In genomic region chr4:141959615-141960014, GRCm38 (mm10) we compare ENCODE assay signal across 29 mouse cellular contexts. TPM values are rescaled to one million over a fixed set of nuclear protein-coding genes. Genes with fewer than 3 reads are reported as not detected.
A peak's percentile ranks its signal among the peaks of the same experiment; 100 is the strongest.
DNase-seq lines count a peak whose midpoint lies in the region; ATAC-seq and TF ChIP-seq lines count a peak whose summit lies in the region.
"Had no signal": no experiment of that assay in that cellular context is flagged by ENCODE, and none has a peak within 500 bp of the region (broad histone marks: within the 10 kb centered on the region; RNA-seq: fewer than 3 reads in every experiment).

No protein-coding gene starts in this region.

- no peak overlapping the region for H3K27ac ChIP-seq in kidney, adult 2 months (ENCODE audit: insufficient read depth, low read depth, low read length)
- no peak overlapping the region for H3K27ac ChIP-seq in lung, postnatal 0 days (ENCODE audit: low read length)
- peak overlapping the region; percentile 82 for H3K27ac ChIP-seq in cortical plate, adult 2 months (ENCODE audit: insufficient read depth, low read length)
- H3K27ac ChIP-seq: embryonic facial prominence, embryonic 10.5 days; forebrain, embryonic 10.5 days; hindbrain, embryonic 10.5 days; intestine, embryonic 15.5 days; limb, embryonic 12.5 days; liver, embryonic 12.5 days; neural tube, embryonic 13.5 days had no signal

- H3K4me3 ChIP-seq in kidney, adult 2 months (ENCODE audit: insufficient read depth, low read depth, low read length): no peak overlapping the region
- H3K4me3 ChIP-seq in lung, postnatal 0 days (ENCODE audit: low read depth, low read length): no peak overlapping the region
- H3K4me3 ChIP-seq in cortical plate, adult 2 months (ENCODE audit: insufficient read depth, low read length): no peak overlapping the region
- H3K4me3 ChIP-seq: embryonic facial prominence, embryonic 10.5 days; forebrain, embryonic 10.5 days; heart, embryonic 12.5 days; hindbrain, embryonic 10.5 days; intestine, embryonic 15.5 days; kidney, embryonic 15.5 days; limb, embryonic 12.5 days; liver, embryonic 12.5 days; myocyte; neural tube, embryonic 13.5 days had no signal

- no peak for ATAC-seq in lung, postnatal 0 days
- peak; percentile 63 for ATAC-seq in megakaryocyte progenitor cell, adult 5-6 weeks (replicated peaks; ENCODE audit: poor library complexity)
- ATAC-seq: hindbrain, embryonic 16.5 days; intestine, embryonic 15.5 days; liver, embryonic 12.5 days; midbrain, embryonic 16.5 days had no signal

- H3K27me3 ChIP-seq in kidney, adult 2 months (replicated peaks; ENCODE audit: control insufficient read depth, insufficient read depth, low read length): no peaks in the 10 kb centered on the region
- no peaks in the 10 kb centered on the region for H3K27me3 ChIP-seq in lung, postnatal 0 days (replicated peaks; ENCODE audit: insufficient read depth, low read length)
- H3K27me3 ChIP-seq: heart, embryonic 12.5 days; intestine, embryonic 15.5 days; kidney, embryonic 15.5 days; limb, embryonic 12.5 days; neural tube, embryonic 13.5 days had no signal

- H3K36me3 ChIP-seq in kidney, adult 2 months (ENCODE audit: control insufficient read depth, insufficient read depth, low read length): no peaks in the 10 kb centered on the region
- no peaks in the 10 kb centered on the region for H3K36me3 ChIP-seq in lung, postnatal 0 days (ENCODE audit: insufficient read depth, low read length)
- H3K36me3 ChIP-seq: embryonic facial prominence, embryonic 10.5 days; forebrain, embryonic 10.5 days; hindbrain, embryonic 10.5 days; intestine, embryonic 15.5 days; kidney, embryonic 15.5 days; limb, embryonic 12.5 days; liver, embryonic 12.5 days; neural tube, embryonic 13.5 days had no signal

- no peak for TF ChIP-seq POLR2A in kidney, adult 2 months (IDR thresholded peaks at IDR 0.05; ENCODE audit: low read depth, low read length)
- TF ChIP-seq POLR2A in cortical plate, adult 2 months (IDR thresholded peaks at IDR 0.05; ENCODE audit: extremely low read depth, insufficient read depth, low read length): no peak

- H3K4me1 ChIP-seq in kidney, adult 2 months (ENCODE audit: control insufficient read depth, insufficient read depth, low read length): no peaks in the 10 kb centered on the region
- no peaks in the 10 kb centered on the region for H3K4me1 ChIP-seq in lung, postnatal 0 days (ENCODE audit: insufficient read depth, low read depth, low read length)
- H3K4me1 ChIP-seq in cortical plate, adult 2 months (ENCODE audit: control insufficient read depth, insufficient read depth, low read length): peaks cover 12% of the 10 kb centered on the region

- no peak for TF ChIP-seq CTCF in kidney, adult 2 months (conservative IDR thresholded peaks at IDR 0.05; ENCODE audit: insufficient read depth, insufficient read length, low read depth, low read length)
- no peak for TF ChIP-seq CTCF in lung, postnatal 0 days (IDR thresholded peaks at IDR 0.05)
- TF ChIP-seq CTCF in cortical plate, adult 2 months (IDR thresholded peaks at IDR 0.05; ENCODE audit: extremely low read depth, insufficient read depth, low read length): no peak

- H3K9me3 ChIP-seq in lung, postnatal 0 days (ENCODE audit: low read length): no peaks in the 10 kb centered on the region
- H3K9me3 ChIP-seq: intestine, embryonic 15.5 days; liver, embryonic 12.5 days had no signal

- H3K4me2 ChIP-seq in lung, postnatal 0 days (replicated peaks; ENCODE audit: low read depth, low read length): no peak overlapping the region
- H3K4me2 ChIP-seq: heart, embryonic 12.5 days; intestine, embryonic 15.5 days; kidney, embryonic 15.5 days; limb, embryonic 12.5 days; liver, embryonic 12.5 days; lung, embryonic 14.5 days; neural tube, embryonic 13.5 days had no signal

- 56% methylated on average over 4 of the region's 4 CpGs for WGBS in kidney, adult 2 months
- WGBS in lung, postnatal 0 days: 30% methylated on average over 4 of the region's 4 CpGs

- peak; percentile 16 for DNase-seq in kidney, adult 2 months
- no peak for DNase-seq in kidney, adult 9 months
- peak; percentile 62 for DNase-seq in lung, postnatal 0 days (ENCODE audit: low spot score)
- DNase-seq in lung, postnatal 10 days: no peak
- DNase-seq in cerebellum, adult 11 months: no peak
- no peak for DNase-seq in embryo, embryonic 10 days (ENCODE audit: low spot score)
- DNase-seq: adrenal gland, postnatal 36 days; cerebellum, adult 2 months; cerebellum, postnatal 25 days; heart, postnatal 10 days; kidney, postnatal 4 days; lung, embryonic 14.5 days; retina, postnatal 1 day; right cerebral cortex, postnatal 25 days; spleen, adult 18-20 months had no signal

- TF ChIP-seq EP300 in lung, postnatal 0 days (IDR thresholded peaks at IDR 0.05): no peak

- H3K9ac ChIP-seq in lung, postnatal 0 days (replicated peaks; ENCODE audit: low read depth): no peak overlapping the region
- H3K9ac ChIP-seq: heart, embryonic 12.5 days; intestine, embryonic 15.5 days; kidney, embryonic 15.5 days; limb, embryonic 12.5 days; liver, embryonic 12.5 days; lung, embryonic 14.5 days; neural tube, embryonic 13.5 days had no signal

RNA-seq across cellular contexts. Expression of gene Fhad1, which starts 55.3 kb away (rescaled TPM):
- polyA plus RNA-seq in kidney, adult 2 months (2012; rRNA removed): 0.18 and 0.28 TPM in 2 replicates
- polyA plus RNA-seq in lung, postnatal 0 days (2015; fragmentation: Nextera tagmentation; extraction: Ambion mirVana): 6.5 and 8.3 TPM in 2 replicates
- 6.5 and 8.2 TPM in 2 replicates for polyA plus RNA-seq in cortical plate, adult 2 months (2012; rRNA removed)
- 0.20 TPM in 1 of 2 replicates, not detected in the other for total RNA-seq in megakaryocyte progenitor cell, adult 5-6 weeks (2015)
- total RNA-seq in megakaryocyte progenitor cell, adult 5-6 weeks (2017): 1.2 TPM in 1 of 2 replicates, not detected in the other

Comparison
In these comparisons a context has a peak if more than half of its experiments do, and no peak if none do; other contexts are left out.
1. DNase-seq: peak in kidney, adult 2 months (single experiment) and lung, postnatal 0 days (single experiment); none in kidney, adult 9 months (single experiment), lung, postnatal 10 days (single experiment), cerebellum, adult 11 months (single experiment) and embryo, embryonic 10 days (single experiment).